Comparison of ENCODE assay signal across 10 mouse cellular contexts in the genomic region with DNA sequence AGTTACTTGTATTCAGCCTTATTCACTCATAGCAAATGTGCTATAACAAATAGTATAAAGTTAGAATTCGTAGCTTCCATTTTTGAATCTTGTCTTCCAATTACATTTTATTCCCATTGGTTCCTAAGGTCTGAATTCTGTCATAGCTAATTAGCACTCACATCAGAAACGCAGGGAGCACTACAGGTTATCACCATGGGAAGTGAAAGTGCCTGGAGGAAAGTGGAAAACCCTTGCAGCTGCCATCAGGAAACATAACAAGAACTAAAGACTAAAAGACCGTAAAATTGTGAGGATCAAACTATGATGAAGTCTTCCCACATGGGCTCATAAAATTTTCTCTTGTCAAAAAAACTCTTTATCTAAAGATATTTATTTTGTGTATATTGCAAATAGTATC.
"Had no signal": no experiment of that assay in that cellular context is flagged by ENCODE, and none has a peak within 500 bp of the region (broad histone marks: within the 10 kb centered on the region; RNA-seq: fewer than 3 reads in every experiment).

No protein-coding gene starts in this region.

- H3K4me2 ChIP-seq: kidney, embryonic 15.5 days; limb, embryonic 12.5 days had no signal

- H3K36me3 ChIP-seq: kidney, embryonic 15.5 days; limb, embryonic 12.5 days had no signal

- H3K9me3 ChIP-seq: kidney, embryonic 15.5 days; limb, embryonic 12.5 days had no signal

- H3K27ac ChIP-seq: kidney, embryonic 15.5 days; left cerebral cortex, adult 2 months; limb, embryonic 12.5 days; liver, embryonic 14.5 days; stomach, postnatal 0 days had no signal

- H3K4me3 ChIP-seq: kidney, embryonic 15.5 days; left cerebral cortex, adult 2 months; limb, embryonic 12.5 days had no signal

- ATAC-seq: midbrain, embryonic 16.5 days had no signal

- DNase-seq: kidney, adult 2 months; kidney, postnatal 14 days; liver; lung, adult 18-20 months had no signal

- H3K9ac ChIP-seq: kidney, embryonic 15.5 days; limb, embryonic 12.5 days; liver, embryonic 14.5 days had no signal

- H3K27me3 ChIP-seq: kidney, embryonic 15.5 days; limb, embryonic 12.5 days had no signal

- H3K4me1 ChIP-seq: kidney, embryonic 15.5 days; limb, embryonic 12.5 days had no signal
